Mouse (Mus musculus): Measurements from ENCODE around the gene Col4a1. TPM values are rescaled to one million over a fixed set of nuclear protein-coding genes. Genes with fewer than 3 reads are reported as not detected.

Gene Col4a1
- 142 and 154 TPM in 2 replicates for polyA plus RNA-seq (2016; fragmentation: Nextera tagmentation; extraction: Ambion mirVana)

DNA sequence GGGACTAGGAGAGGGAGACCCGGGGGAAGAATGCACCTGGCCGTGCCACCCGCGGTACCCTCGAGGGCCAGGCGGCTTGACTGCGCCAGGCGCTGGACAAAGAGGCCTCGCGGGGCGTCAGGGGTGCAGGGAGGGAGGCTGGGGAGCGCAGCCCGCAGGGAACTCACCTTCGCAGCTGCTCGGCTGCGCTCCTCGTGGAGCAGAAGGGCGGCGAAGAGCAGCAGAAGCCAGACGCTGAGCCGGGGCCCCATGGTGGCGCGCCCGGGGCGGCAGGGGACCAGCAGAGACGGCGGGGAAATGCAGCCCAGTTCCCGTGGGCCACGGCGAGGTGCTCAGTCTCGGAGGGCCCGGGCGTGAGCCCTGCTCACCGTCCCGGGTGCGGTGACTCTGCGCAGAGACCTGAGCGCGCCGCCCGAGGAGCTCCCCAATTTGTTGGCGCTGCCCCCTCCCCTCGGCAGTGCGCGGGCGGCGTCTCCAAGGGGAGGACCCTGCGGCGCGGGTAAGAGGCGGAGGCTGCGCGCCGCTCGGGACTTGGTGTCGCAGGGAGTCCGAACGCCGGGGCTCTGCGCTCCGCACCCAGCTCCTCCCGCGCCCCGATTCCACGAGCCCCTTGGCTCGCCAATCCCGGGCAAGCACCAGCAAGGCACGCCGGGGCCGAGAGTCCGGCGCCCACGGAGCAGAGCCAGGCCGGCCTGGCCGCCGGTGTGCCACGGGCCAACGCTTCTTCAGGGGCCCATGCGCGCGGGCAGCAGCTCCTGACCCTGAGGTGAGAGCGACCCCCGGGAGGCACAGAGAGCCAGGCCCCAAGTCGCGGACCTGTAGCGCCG is at the start of gene Col4a1, which contains the start of gene Col4a2:
TSS of gene Col4a1 (minus strand) at position 478 of the 827 bp plus-strand sequence.
TSS of gene Col4a2 (plus strand) at position 457 of the 827 bp plus-strand sequence.
- Histone ChIP-seq H3K27ac (no peak within 1 kb of the TSS), H3K27me3 (replicated peaks) (peaks cover 54% of the 10 kb centered on the region), H3K9me3 (no peaks in the 10 kb centered on the region), H3K4me2 (replicated peaks) (peak within 1 kb of the TSS; percentile 90), H3K9ac (peak within 1 kb of the TSS; percentile 75), H3K4me1 (peaks cover 24% of the 10 kb centered on the region), H3K4me3 (peak within 1 kb of the TSS; percentile 50), H3K36me3 (no peaks in the 10 kb centered on the region)
- ATAC-seq (ENCODE audit: low FRiP score, low read depth): peak; percentile 63
- under 1% methylated on average over 86 of the region's 87 CpGs for WGBS

DNA sequence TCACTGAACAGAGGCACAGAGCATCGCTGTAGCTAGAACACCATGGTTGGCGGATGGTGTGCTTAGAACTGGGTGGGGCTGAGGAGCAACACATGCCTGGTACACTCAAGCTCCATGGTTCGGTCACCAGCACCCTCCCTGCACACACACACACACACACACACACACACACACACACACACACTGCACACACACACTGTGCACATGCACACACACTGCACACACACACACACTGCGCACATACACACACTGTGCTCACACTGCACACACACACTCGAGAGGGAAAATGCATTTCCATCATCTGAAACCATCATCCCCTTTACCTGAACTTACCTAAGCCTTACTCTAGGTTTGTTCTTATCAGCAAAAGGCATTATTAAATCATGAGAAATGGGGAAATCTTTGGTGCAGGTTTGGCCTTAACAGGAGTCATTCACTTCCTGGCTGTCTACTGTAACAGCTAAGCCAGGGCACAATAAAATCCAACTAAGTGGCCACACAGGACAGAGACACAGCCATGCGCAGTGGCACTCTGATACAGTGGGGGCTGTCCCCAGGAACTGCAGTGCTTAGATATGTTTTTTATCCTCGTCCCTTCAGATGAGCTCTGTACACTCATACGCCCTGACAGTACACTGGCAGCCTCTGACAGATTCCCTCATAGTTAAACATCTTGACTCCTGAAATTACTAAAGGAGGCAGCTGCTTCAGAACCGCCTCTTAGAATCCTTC is 49.1 kb upstream of the Col4a1 start:
- Histone ChIP-seq H3K4me3 (no peak overlapping the region), H3K9ac (no peak overlapping the region), H3K27ac (no peak overlapping the region), H3K27me3 (replicated peaks) (no peaks in the 10 kb centered on the region), H3K4me2 (replicated peaks) (peak overlapping the region; percentile 20; the same call in 1 of the 2 replicates), H3K36me3 (no peaks in the 10 kb centered on the region), H3K9me3 (no peaks in the 10 kb centered on the region), H3K4me1 (peaks cover 34% of the 10 kb centered on the region)
- ATAC-seq (ENCODE audit: low FRiP score, low read depth): no peak
- 71% methylated on average over 9 of the region's 9 CpGs for WGBS

DNA sequence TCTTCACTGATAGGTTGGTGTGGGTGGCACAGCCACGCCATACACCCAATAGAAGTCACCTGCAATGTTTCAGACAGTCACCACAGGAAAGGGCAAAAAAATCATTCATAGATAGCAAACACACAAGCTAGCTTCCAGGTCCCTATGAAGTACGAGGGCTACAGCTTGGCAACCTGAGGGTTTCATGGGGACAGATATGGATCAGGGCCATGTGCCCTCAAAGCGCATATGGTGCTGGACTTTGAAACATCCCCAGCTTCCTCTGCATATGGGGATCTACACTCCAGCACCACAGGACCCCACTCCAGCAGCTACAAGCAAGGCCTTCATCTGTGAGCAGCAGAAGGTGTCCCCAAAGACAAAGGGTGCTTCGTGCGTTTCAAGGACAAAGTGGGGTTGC is 47.2 kb upstream of the Col4a1 start:
- peaks cover 34% of the 10 kb centered on the region for H3K4me1 ChIP-seq
- H3K27me3 ChIP-seq (replicated peaks): no peaks in the 10 kb centered on the region
- 90% methylated on average over 5 of the region's 5 CpGs for WGBS
- H3K27ac ChIP-seq: no peak overlapping the region
- no peaks in the 10 kb centered on the region for H3K36me3 ChIP-seq
- H3K9ac ChIP-seq: no peak overlapping the region
- H3K4me2 ChIP-seq (replicated peaks): no peak overlapping the region
- H3K4me3 ChIP-seq: no peak overlapping the region
- H3K9me3 ChIP-seq: no peaks in the 10 kb centered on the region
- no peak for ATAC-seq (ENCODE audit: low FRiP score, low read depth)

DNA sequence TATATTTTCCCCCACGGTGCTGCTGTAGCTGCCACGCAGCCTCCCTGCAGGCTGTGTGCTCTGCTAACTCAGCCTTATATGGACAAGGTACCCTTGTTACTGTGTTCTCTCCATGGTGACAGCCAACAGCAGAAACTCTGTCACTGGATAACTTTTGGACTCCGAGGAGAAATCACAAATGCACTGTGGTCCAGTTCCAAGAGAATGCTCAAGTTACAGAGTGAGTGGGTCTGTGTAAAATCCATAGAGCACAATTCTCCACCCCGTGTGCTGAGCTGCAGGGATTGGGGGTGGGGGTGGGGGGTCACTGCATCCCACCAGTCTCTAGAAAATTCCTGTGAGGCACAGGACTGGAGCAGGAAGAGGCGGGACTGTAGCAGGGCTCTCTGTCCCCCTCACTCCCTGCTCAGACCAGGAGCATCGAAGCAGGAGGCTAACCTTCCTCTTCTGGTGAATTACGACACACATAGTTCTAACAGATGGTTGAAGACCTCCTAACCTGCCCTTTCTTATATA is 45.4 kb upstream of the Col4a1 start:
- Histone ChIP-seq H3K9ac (no peak overlapping the region), H3K27me3 (replicated peaks) (no peaks in the 10 kb centered on the region), H3K4me2 (replicated peaks) (no peak overlapping the region), H3K4me3 (no peak overlapping the region), H3K27ac (no peak overlapping the region), H3K4me1 (peaks cover 27% of the 10 kb centered on the region), H3K36me3 (no peaks in the 10 kb centered on the region), H3K9me3 (no peaks in the 10 kb centered on the region)
- WGBS: 47% methylated on average over 7 of the region's 7 CpGs
- ATAC-seq (ENCODE audit: low FRiP score, low read depth): no peak

DNA sequence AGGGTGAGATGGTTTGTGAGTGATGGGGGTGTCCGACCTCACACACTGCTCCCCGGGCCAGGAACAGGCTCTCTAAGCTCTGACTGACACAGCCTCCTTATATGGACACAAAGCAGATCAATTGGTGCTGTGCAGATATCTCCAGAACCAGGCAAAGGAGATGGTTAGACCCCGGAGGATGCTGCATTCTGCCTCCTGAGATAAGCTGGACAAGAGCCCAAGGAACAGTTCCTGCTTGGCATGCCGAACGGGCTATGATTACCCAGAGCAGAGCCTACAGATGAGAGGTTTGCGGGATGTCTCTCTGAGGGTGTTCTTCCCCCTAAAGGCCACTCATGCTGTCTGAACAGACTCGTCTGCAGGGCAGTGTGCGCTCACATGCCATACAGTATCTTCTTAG is 44.1 kb upstream of the Col4a1 start:
- Histone ChIP-seq H3K27ac (no peak overlapping the region), H3K4me1 (peaks cover 15% of the 10 kb centered on the region), H3K9ac (no peak overlapping the region), H3K27me3 (replicated peaks) (no peaks in the 10 kb centered on the region), H3K36me3 (no peaks in the 10 kb centered on the region), H3K9me3 (no peaks in the 10 kb centered on the region), H3K4me2 (replicated peaks) (no peak overlapping the region), H3K4me3 (no peak overlapping the region)
- no peak for ATAC-seq (ENCODE audit: low FRiP score, low read depth)
- WGBS: 83% methylated on average over 8 of the region's 8 CpGs

DNA sequence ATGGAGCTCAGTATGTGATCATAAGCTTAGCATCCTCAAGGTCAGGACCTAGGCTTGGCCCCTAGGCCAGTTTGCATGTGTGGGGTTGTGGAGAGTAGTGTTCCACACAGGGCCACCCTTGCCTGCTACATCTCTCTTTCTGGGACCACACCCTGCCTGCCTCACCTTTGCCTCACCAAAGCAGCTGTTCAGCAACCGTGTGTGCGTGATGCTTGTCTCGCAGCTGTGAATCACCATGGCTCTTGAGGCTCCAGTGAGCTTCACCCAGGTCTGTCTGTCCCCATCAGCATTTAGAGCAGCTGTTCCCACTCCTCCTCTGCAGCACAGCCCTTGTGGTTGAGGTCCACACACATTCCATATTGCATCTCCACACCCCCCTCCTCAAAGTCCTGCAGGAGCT is 43.3 kb upstream of the Col4a1 start:
- H3K4me2 ChIP-seq (replicated peaks): no peak overlapping the region
- H3K9me3 ChIP-seq: no peaks in the 10 kb centered on the region
- 97% methylated on average over 3 of the region's 3 CpGs for WGBS
- no peak overlapping the region for H3K4me3 ChIP-seq
- no peak for ATAC-seq (ENCODE audit: low FRiP score, low read depth)
- H3K27ac ChIP-seq: no peak overlapping the region
- H3K4me1 ChIP-seq: 0 out of 2 replicates have a peak, but pooled peaks cover 6% of the 10 kb centered on the region
- no peaks in the 10 kb centered on the region for H3K27me3 ChIP-seq (replicated peaks)
- H3K36me3 ChIP-seq: no peaks in the 10 kb centered on the region
- H3K9ac ChIP-seq: no peak overlapping the region

DNA sequence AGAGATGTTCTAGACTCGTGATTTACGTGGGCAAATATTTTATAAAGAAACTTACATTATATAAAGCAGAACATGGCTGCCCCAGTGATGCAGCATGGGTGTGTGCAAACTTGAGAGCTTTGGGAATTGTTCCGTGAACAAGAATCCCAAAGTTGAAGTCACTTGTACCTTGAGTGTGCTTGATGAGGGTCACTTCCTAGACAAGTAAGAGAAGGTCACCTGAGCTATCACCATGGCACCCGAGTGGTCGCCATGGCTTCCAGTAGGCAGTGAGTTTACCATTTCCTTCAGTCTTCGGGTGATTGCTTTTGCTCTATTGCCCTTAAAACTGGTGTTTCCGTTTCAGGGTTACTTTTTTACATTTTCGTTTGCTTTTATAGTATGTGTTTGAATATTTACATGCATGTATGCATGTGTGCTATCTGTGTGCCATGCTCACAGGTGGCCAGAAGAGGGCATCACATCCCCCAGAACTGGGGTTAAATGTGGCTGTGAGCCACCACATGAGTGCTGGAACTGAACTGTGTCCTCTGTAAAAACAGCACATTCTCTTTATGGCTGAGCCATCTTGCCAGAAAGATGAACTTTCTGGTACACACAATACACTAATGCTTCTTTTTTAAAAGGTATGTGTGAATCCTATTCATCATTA is 42.3 kb upstream of the Col4a1 start:
- no peak for ATAC-seq (ENCODE audit: low FRiP score, low read depth)

DNA sequence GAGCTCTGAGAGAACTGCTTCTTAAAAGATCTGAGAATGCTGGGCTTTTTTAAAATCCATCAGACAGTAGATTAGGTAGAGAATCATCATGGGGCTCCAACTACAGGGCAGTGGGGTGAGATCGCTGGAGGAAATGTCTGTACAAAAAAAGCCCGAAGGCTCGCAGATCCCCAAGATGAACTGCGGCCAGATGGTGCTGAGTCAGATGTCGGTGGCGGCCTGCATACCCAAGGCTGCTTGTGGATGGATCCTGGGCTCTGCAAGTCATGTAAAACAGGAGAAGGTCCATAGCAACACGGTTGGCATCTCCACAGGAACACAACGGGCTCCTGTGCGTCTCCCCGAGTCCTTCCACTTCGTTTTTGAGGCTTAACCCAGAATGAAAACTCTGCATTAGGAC is 39.9 kb upstream of the Col4a1 start:
- ATAC-seq (ENCODE audit: low FRiP score, low read depth): no peak
- Histone ChIP-seq H3K9me3 (no peaks in the 10 kb centered on the region), H3K27me3 (replicated peaks) (no peaks in the 10 kb centered on the region), H3K9ac (no peak overlapping the region), H3K4me3 (no peak overlapping the region), H3K36me3 (no peaks in the 10 kb centered on the region), H3K4me1 (no peaks in the 10 kb centered on the region), H3K27ac (no peak overlapping the region), H3K4me2 (replicated peaks) (no peak overlapping the region)
- WGBS: 73% methylated on average over 11 of the region's 11 CpGs

More for the DNA sequence above, 42.3 kb upstream of the Col4a1 start:
- WGBS: 92% methylated on average over 8 of the region's 8 CpGs
- Histone ChIP-seq H3K36me3 (no peaks in the 10 kb centered on the region), H3K4me3 (no peak overlapping the region), H3K9me3 (no peaks in the 10 kb centered on the region), H3K27ac (no peak overlapping the region), H3K4me2 (replicated peaks) (no peak overlapping the region), H3K4me1 (0 out of 2 replicates have a peak, but pooled peaks cover 5% of the 10 kb centered on the region), H3K27me3 (replicated peaks) (no peaks in the 10 kb centered on the region), H3K9ac (no peak overlapping the region)

DNA sequence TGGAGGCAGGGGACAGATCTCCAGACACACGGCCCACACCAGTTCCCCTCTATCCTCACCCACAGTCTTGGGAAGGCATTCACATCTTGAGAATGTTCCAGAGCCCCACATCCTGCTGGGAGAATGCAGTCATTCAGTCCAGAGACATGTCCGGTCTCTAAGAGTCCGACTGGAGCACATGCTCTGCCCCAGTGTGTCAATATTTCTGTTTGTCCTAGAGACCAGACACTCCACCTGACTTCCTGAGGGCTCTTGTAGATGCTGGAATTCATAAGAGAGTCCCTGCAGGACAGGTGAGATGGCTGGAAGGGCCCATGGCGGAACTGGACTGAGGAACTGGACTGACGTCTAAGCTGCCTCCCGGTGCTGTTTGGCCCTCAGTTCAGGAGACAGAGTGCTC is 38.7 kb upstream of the Col4a1 start:
- Histone ChIP-seq H3K9ac (no peak overlapping the region), H3K27me3 (replicated peaks) (no peaks in the 10 kb centered on the region), H3K4me1 (no peaks in the 10 kb centered on the region), H3K4me2 (replicated peaks) (no peak overlapping the region), H3K27ac (no peak overlapping the region), H3K9me3 (no peaks in the 10 kb centered on the region), H3K36me3 (no peaks in the 10 kb centered on the region), H3K4me3 (no peak overlapping the region)
- ATAC-seq (ENCODE audit: low FRiP score, low read depth): no peak
- 86% methylated on average over 6 of the region's 6 CpGs for WGBS

DNA sequence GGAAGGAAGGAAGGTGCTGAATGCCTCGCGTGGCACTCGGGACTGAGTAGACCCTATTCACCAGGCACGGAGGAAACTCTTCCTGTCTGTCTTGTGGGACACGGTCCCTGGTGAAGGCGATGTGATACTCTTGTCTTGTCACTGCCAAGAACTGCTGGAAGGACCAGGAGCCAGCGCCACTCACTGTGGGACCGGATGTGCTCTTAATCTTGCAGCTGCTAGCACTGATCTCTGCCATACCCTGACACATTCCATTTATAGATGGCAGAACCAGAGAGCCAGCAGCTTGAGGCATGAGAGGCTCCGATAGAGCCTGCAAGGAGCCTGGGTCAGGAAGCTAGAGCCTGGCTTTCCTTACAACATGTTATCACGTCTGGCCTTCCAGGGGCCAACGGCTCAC is 36.0 kb upstream of the Col4a1 start:
- ATAC-seq (ENCODE audit: low FRiP score, low read depth): no peak
- 90% methylated on average over 11 of the region's 11 CpGs for WGBS

DNA sequence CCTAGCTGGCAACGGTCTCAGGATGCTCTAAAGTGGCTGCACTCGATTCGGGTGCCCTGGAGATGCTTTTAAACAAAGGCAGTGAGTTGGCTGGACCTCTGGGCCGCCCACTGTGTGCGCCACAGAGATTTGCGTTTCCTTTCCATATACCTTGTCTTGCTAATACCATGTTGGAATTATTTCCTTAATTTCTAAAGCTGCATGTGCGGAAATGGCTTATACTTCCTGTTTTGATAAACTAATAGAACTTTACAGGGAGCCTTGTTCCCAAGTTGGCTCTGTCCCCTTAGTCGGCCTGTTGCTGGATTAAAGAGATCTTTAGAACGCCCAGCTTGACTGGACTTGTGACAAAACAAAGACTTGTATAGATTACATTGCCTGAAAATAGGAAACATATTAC is 35.1 kb upstream of the Col4a1 start:
- ATAC-seq (ENCODE audit: low FRiP score, low read depth): no peak
- Histone ChIP-seq H3K27ac (no peak overlapping the region), H3K36me3 (no peaks in the 10 kb centered on the region), H3K4me1 (peaks cover 6% of the 10 kb centered on the region; the same call in 1 of the 2 replicates), H3K4me2 (replicated peaks) (no peak overlapping the region), H3K4me3 (no peak overlapping the region), H3K27me3 (replicated peaks) (no peaks in the 10 kb centered on the region), H3K9ac (no peak overlapping the region), H3K9me3 (no peaks in the 10 kb centered on the region)
- 87% methylated on average over 9 of the region's 9 CpGs for WGBS

More for the DNA sequence above, 36.0 kb upstream of the Col4a1 start:
- H3K9me3 ChIP-seq: no peaks in the 10 kb centered on the region
- H3K4me2 ChIP-seq (replicated peaks): no peak overlapping the region
- no peak overlapping the region for H3K9ac ChIP-seq
- H3K27me3 ChIP-seq (replicated peaks): no peaks in the 10 kb centered on the region
- H3K4me1 ChIP-seq: peaks cover 4% of the 10 kb centered on the region; the same call in 1 of the 2 replicates
- no peaks in the 10 kb centered on the region for H3K36me3 ChIP-seq
- H3K4me3 ChIP-seq: no peak overlapping the region
- H3K27ac ChIP-seq: no peak overlapping the region

DNA sequence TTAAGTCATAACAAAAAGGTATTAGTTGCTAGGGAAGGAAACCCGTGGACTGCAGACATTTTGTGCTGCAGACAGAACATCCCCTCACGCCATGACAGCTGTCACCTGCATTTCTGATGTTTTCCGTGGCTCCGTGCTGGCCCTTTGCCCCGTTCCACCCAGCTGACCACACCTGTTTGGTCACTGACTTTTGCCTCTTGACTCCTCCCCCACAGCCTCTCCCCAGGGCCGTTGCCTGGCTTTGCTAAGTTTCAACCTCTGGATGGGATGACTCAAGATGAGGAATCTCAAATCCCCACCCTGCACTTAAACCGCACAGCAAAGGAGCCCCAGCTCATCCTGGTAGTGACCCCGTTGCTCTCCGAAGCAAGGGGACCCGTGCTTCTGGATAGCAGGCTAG is 33.6 kb upstream of the Col4a1 start:
- Histone ChIP-seq H3K4me2 (replicated peaks) (no peak overlapping the region), H3K27me3 (replicated peaks) (no peaks in the 10 kb centered on the region), H3K4me3 (no peak overlapping the region), H3K4me1 (peaks cover 6% of the 10 kb centered on the region; the same call in 1 of the 2 replicates), H3K9me3 (no peaks in the 10 kb centered on the region), H3K9ac (no peak overlapping the region), H3K27ac (no peak overlapping the region), H3K36me3 (no peaks in the 10 kb centered on the region)
- ATAC-seq (ENCODE audit: low FRiP score, low read depth): no peak
- 88% methylated on average over 10 of the region's 10 CpGs for WGBS

All from neural tube, embryonic 12.5 days (tissue).